8 mouse cellular contexts compared by ENCODE assay signal in the genomic region with DNA sequence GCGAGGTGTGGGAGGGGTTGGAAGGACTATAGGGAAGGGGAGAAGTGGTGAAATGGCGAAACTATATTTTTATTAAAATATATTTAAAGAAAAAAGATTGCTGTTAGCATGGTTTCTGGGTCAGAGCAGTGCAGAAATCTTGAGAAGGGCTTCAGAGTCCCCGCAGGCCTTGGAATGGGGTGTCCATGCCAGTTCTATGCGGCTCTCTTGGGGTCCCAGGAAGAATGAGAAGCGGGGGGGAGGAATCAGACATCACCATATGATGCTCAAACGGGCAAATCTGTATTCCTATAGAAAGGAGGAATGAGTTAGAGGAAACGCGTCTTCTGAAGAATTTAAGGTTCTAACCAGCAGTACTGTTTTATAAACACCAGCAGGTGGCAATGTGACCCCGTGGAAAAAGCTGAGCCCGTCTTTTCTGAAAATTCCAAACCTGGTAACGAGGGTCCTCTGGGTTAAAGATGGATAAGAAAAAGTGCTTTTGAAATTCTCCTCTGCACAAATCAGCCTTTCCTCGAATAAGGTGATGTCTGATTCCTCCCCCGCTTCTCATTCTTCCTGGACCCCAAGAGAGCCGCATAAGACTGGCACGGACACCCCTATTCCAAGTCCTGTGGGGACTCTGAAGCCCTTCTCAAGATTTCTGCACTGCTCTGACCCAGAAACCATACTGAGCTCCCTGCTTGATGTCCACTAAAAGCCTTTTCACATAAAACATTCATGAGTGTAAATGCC. TPM values are rescaled to one million over a fixed set of nuclear protein-coding genes. Genes with fewer than 3 reads are reported as not detected.
DNase-seq lines count a peak whose midpoint lies in the region; ATAC-seq lines count a peak whose summit lies in the region.

No protein-coding gene starts in this region.

- no peak overlapping the region for H3K27ac ChIP-seq in heart, embryonic 11.5 days (ENCODE audit: low read depth, low read length)
- H3K27ac ChIP-seq in forebrain, embryonic 15.5 days (replicated peaks) = no peak overlapping the region
- peak overlapping the region; percentile 51; the same call in 1 of the 2 replicates for H3K27ac ChIP-seq in midbrain, embryonic 13.5 days

- DNase-seq in heart, adult 9 months (ENCODE audit: low spot score in 2 of 2) = no peak
- peak; percentile 76 for DNase-seq in brain, adult 2 months (ENCODE audit: low read depth, low spot score)
- peak; percentile 49 to 50 for DNase-seq in kidney, postnatal 4 days
- no peak for DNase-seq in ovary, adult 18-20 months (ENCODE audit: low spot score)
- DNase-seq in gastrocnemius, postnatal 10 days = no peak

- H3K9ac ChIP-seq in heart, embryonic 11.5 days (ENCODE audit: low read depth, low read length) = no peak overlapping the region
- H3K9ac ChIP-seq in forebrain, embryonic 15.5 days (replicated peaks) = 0 out of 2 replicates have a peak overlapping the region, but pooled peaks have one; percentile 3
- H3K9ac ChIP-seq in midbrain, embryonic 13.5 days (replicated peaks) = peak overlapping the region; percentile 54; the same call in 1 of the 2 replicates

- no peaks in the 10 kb centered on the region for H3K36me3 ChIP-seq in heart, embryonic 11.5 days (ENCODE audit: control insufficient read depth, insufficient read depth, low read length)
- no peaks in the 10 kb centered on the region for H3K36me3 ChIP-seq in forebrain, embryonic 15.5 days
- no peaks in the 10 kb centered on the region for H3K36me3 ChIP-seq in midbrain, embryonic 13.5 days

- no peaks in the 10 kb centered on the region for H3K27me3 ChIP-seq in heart, embryonic 11.5 days (ENCODE audit: control insufficient read depth, insufficient read depth, low read length)
- H3K27me3 ChIP-seq in forebrain, embryonic 15.5 days = no peaks in the 10 kb centered on the region
- no peaks in the 10 kb centered on the region for H3K27me3 ChIP-seq in midbrain, embryonic 13.5 days

- 30% methylated on average over 15 of the region's 15 CpGs for WGBS in heart, embryonic 11.5 days (ENCODE audit: insufficient replicate concordance)
- WGBS in forebrain, embryonic 15.5 days = 26% methylated on average over 15 of the region's 15 CpGs
- WGBS in midbrain, embryonic 13.5 days = 28% methylated on average over 15 of the region's 15 CpGs

- H3K9me3 ChIP-seq in heart, embryonic 11.5 days (replicated peaks; ENCODE audit: control insufficient read depth, low read length) = no peaks in the 10 kb centered on the region
- no peaks in the 10 kb centered on the region for H3K9me3 ChIP-seq in forebrain, embryonic 15.5 days
- H3K9me3 ChIP-seq in midbrain, embryonic 13.5 days = no peaks in the 10 kb centered on the region

- H3K4me2 ChIP-seq in heart, embryonic 11.5 days = peak overlapping the region; percentile 35
- peak overlapping the region; percentile 39 for H3K4me2 ChIP-seq in forebrain, embryonic 15.5 days (replicated peaks)
- peak overlapping the region; percentile 52 for H3K4me2 ChIP-seq in midbrain, embryonic 13.5 days (replicated peaks)

- no peak for ATAC-seq in heart, embryonic 11.5 days (replicated peaks; ENCODE audit: insufficient number of reproducible peaks, low FRiP score, low TSS enrichment)
- ATAC-seq in forebrain, embryonic 15.5 days (replicated peaks) = peak; percentile 69
- peak; percentile 70 for ATAC-seq in midbrain, embryonic 13.5 days

- no peak overlapping the region for H3K4me3 ChIP-seq in heart, embryonic 11.5 days (ENCODE audit: low read depth, low read length)
- H3K4me3 ChIP-seq in forebrain, embryonic 15.5 days = peak overlapping the region; percentile 14; the same call in 1 of the 2 replicates
- H3K4me3 ChIP-seq in midbrain, embryonic 13.5 days (replicated peaks) = peak overlapping the region; percentile 24; the same call in 1 of the 2 replicates

- no peaks in the 10 kb centered on the region for H3K4me1 ChIP-seq in heart, embryonic 11.5 days (ENCODE audit: control insufficient read depth, insufficient read depth, low read length)
- peaks cover 10% of the 10 kb centered on the region for H3K4me1 ChIP-seq in forebrain, embryonic 15.5 days
- peaks cover 19% of the 10 kb centered on the region for H3K4me1 ChIP-seq in midbrain, embryonic 13.5 days (replicated peaks)

RNA-seq across cellular contexts. Expression of a gene that starts 45.8 kb away (rescaled TPM):
- polyA plus RNA-seq in heart, embryonic 11.5 days (2014; fragmentation: Nextera tagmentation; extraction: Ambion mirVana) = 5.8 and 6.5 TPM in 2 replicates
- polyA plus RNA-seq in forebrain, embryonic 15.5 days (2015; fragmentation: Nextera tagmentation; extraction: Ambion mirVana) = 8.2 and 9.3 TPM in 2 replicates
- 7.4 and 8.0 TPM in 2 replicates for polyA plus RNA-seq in midbrain, embryonic 13.5 days (2015; fragmentation: Nextera tagmentation; extraction: Ambion mirVana)
- total RNA-seq in gastrocnemius, postnatal 10 days (2021) = 1 to 10 TPM; 4.1 to 7.4 TPM

Comparison
In these comparisons a context has a peak if more than half of its experiments do, and no peak if none do; other contexts are left out.
1. DNase-seq: peak in brain, adult 2 months (single experiment) and kidney, postnatal 4 days (2 of 2); none in heart, adult 9 months (0 of 2), ovary, adult 18-20 months (single experiment) and gastrocnemius, postnatal 10 days (single experiment).
2. Peak in every context shown above with its lines, with median percentiles within 50 percentile points of each other: H3K4me2 ChIP-seq.